In genomic region chr2:115724726-115725125, GRCm38 (mm10) we compare ENCODE assay signal across 24 mouse cellular contexts.
DNase-seq lines count a peak whose midpoint lies in the region; ATAC-seq lines count a peak whose summit lies in the region.
"Had no signal": no experiment of that assay in that cellular context is flagged by ENCODE, and none has a peak within 500 bp of the region (broad histone marks: within the 10 kb centered on the region; RNA-seq: fewer than 3 reads in every experiment).

No protein-coding gene starts in this region.

- no peak overlapping the region for H3K4me3 ChIP-seq in hindbrain, embryonic 15.5 days
- no peak overlapping the region for H3K4me3 ChIP-seq in hindbrain, embryonic 16.5 days (ENCODE audit: low read length)
- H3K4me3 ChIP-seq in neural tube, embryonic 13.5 days: no peak overlapping the region
- no peak overlapping the region for H3K4me3 ChIP-seq in neural tube, embryonic 15.5 days (replicated peaks)
- H3K4me3 ChIP-seq in forebrain, embryonic 12.5 days (replicated peaks): no peak overlapping the region
- H3K4me3 ChIP-seq in midbrain, embryonic 16.5 days (ENCODE audit: low read depth, low read length): no peak overlapping the region
- H3K4me3 ChIP-seq: hindbrain, embryonic 10.5 days; layer of hippocampus, adult 2 months; neural tube, embryonic 12.5 days had no signal

- H3K36me3 ChIP-seq in hindbrain, embryonic 15.5 days: no peaks in the 10 kb centered on the region
- H3K36me3 ChIP-seq in hindbrain, embryonic 16.5 days (ENCODE audit: control insufficient read depth, insufficient read depth, low read length): no peaks in the 10 kb centered on the region
- H3K36me3 ChIP-seq in neural tube, embryonic 13.5 days: no peaks in the 10 kb centered on the region
- H3K36me3 ChIP-seq in neural tube, embryonic 15.5 days: no peaks in the 10 kb centered on the region
- peaks cover 13% of the 10 kb centered on the region; the same call in 1 of the 2 replicates for H3K36me3 ChIP-seq in forebrain, embryonic 12.5 days (replicated peaks)
- peaks cover 4% of the 10 kb centered on the region for H3K36me3 ChIP-seq in midbrain, embryonic 16.5 days (ENCODE audit: control insufficient read depth, insufficient read depth, low read length)

- H3K27ac ChIP-seq in hindbrain, embryonic 15.5 days (replicated peaks): 0 out of 2 replicates have a peak overlapping the region, but pooled peaks have one; percentile 23
- H3K27ac ChIP-seq in hindbrain, embryonic 16.5 days (ENCODE audit: low read depth, low read length): no peak overlapping the region
- H3K27ac ChIP-seq in neural tube, embryonic 13.5 days (replicated peaks): 0 out of 2 replicates have a peak overlapping the region, but pooled peaks have one; percentile 20
- H3K27ac ChIP-seq in neural tube, embryonic 15.5 days (replicated peaks): no peak overlapping the region
- peak overlapping the region; percentile 83 for H3K27ac ChIP-seq in forebrain, embryonic 12.5 days
- peak overlapping the region; percentile 60; the same call in 1 of the 2 replicates for H3K27ac ChIP-seq in midbrain, embryonic 16.5 days (ENCODE audit: low read length)
- H3K27ac ChIP-seq: hindbrain, embryonic 10.5 days; neural tube, embryonic 12.5 days; stomach, postnatal 0 days had no signal

- no peak overlapping the region for H3K4me2 ChIP-seq in hindbrain, embryonic 15.5 days
- no peak overlapping the region for H3K4me2 ChIP-seq in hindbrain, embryonic 16.5 days (ENCODE audit: low read length)
- no peak overlapping the region for H3K4me2 ChIP-seq in neural tube, embryonic 13.5 days
- no peak overlapping the region for H3K4me2 ChIP-seq in neural tube, embryonic 15.5 days
- no peak overlapping the region for H3K4me2 ChIP-seq in forebrain, embryonic 12.5 days
- no peak overlapping the region for H3K4me2 ChIP-seq in midbrain, embryonic 16.5 days (ENCODE audit: low read length)
- H3K4me2 ChIP-seq: heart, embryonic 11.5 days; liver, embryonic 11.5 days; neural tube, embryonic 12.5 days had no signal

- DNase-seq in liver: no peak
- no peak for DNase-seq in frontal cortex, postnatal 14 days (ENCODE audit: low spot score in 2 of 2)
- DNase-seq: adrenal gland, postnatal 10 days; cerebellum, adult 2 months; gastrocnemius, postnatal 14 days; heart, adult 11 months; layer of hippocampus, postnatal 36 days; lung, adult 2 months; lung, postnatal 4 days; thymus, adult 2 months had no signal

- H3K27me3 ChIP-seq in hindbrain, embryonic 15.5 days: no peaks in the 10 kb centered on the region
- H3K27me3 ChIP-seq in hindbrain, embryonic 16.5 days (replicated peaks; ENCODE audit: control insufficient read depth, insufficient read depth, low read length): no peaks in the 10 kb centered on the region
- H3K27me3 ChIP-seq in neural tube, embryonic 13.5 days: no peaks in the 10 kb centered on the region
- no peaks in the 10 kb centered on the region for H3K27me3 ChIP-seq in neural tube, embryonic 15.5 days (replicated peaks)
- H3K27me3 ChIP-seq in forebrain, embryonic 12.5 days: no peaks in the 10 kb centered on the region
- no peaks in the 10 kb centered on the region for H3K27me3 ChIP-seq in midbrain, embryonic 16.5 days (ENCODE audit: control insufficient read depth, insufficient read depth, low read depth, low read length)
- H3K27me3 ChIP-seq: neural tube, embryonic 12.5 days had no signal

- no peak for ATAC-seq in hindbrain, embryonic 15.5 days (ENCODE audit: low FRiP score, low read depth)
- ATAC-seq in hindbrain, embryonic 16.5 days: no peak
- no peak for ATAC-seq in neural tube, embryonic 13.5 days (ENCODE audit: low read depth)
- ATAC-seq in neural tube, embryonic 15.5 days (ENCODE audit: low FRiP score): no peak
- no peak for ATAC-seq in forebrain, embryonic 12.5 days (ENCODE audit: low FRiP score)
- no peak for ATAC-seq in midbrain, embryonic 16.5 days
- ATAC-seq: activated CD4-positive, CD25-positive, alpha-beta regulatory T cell, adult 4 months; intestine, embryonic 16.5 days had no signal

- no peak overlapping the region for H3K9ac ChIP-seq in hindbrain, embryonic 15.5 days
- no peak overlapping the region for H3K9ac ChIP-seq in hindbrain, embryonic 16.5 days (ENCODE audit: low read depth, low read length)
- no peak overlapping the region for H3K9ac ChIP-seq in neural tube, embryonic 13.5 days
- H3K9ac ChIP-seq in neural tube, embryonic 15.5 days (replicated peaks): no peak overlapping the region
- no peak overlapping the region for H3K9ac ChIP-seq in forebrain, embryonic 12.5 days
- no peak overlapping the region for H3K9ac ChIP-seq in midbrain, embryonic 16.5 days (ENCODE audit: low read depth, low read length)
- H3K9ac ChIP-seq: neural tube, embryonic 12.5 days had no signal

- peaks cover 19% of the 10 kb centered on the region for H3K4me1 ChIP-seq in hindbrain, embryonic 15.5 days (replicated peaks)
- no peaks in the 10 kb centered on the region for H3K4me1 ChIP-seq in hindbrain, embryonic 16.5 days (ENCODE audit: control insufficient read depth, insufficient read depth, low read depth, low read length)
- H3K4me1 ChIP-seq in neural tube, embryonic 13.5 days (replicated peaks): peaks cover 42% of the 10 kb centered on the region
- H3K4me1 ChIP-seq in neural tube, embryonic 15.5 days: peaks cover 8% of the 10 kb centered on the region
- peaks cover 41% of the 10 kb centered on the region for H3K4me1 ChIP-seq in forebrain, embryonic 12.5 days
- H3K4me1 ChIP-seq in midbrain, embryonic 16.5 days (ENCODE audit: control insufficient read depth, insufficient read depth, low read length): peaks cover 10% of the 10 kb centered on the region

- 77% methylated on average over 6 of the region's 6 CpGs for WGBS in hindbrain, embryonic 15.5 days
- WGBS in hindbrain, embryonic 16.5 days: 79% methylated on average over 6 of the region's 6 CpGs
- 83% methylated on average over 6 of the region's 6 CpGs for WGBS in neural tube, embryonic 13.5 days
- WGBS in neural tube, embryonic 15.5 days: 74% methylated on average over 6 of the region's 6 CpGs
- 59% methylated on average over 6 of the region's 6 CpGs for WGBS in forebrain, embryonic 12.5 days
- 71% methylated on average over 6 of the region's 6 CpGs for WGBS in midbrain, embryonic 16.5 days

- H3K9me3 ChIP-seq in hindbrain, embryonic 15.5 days: no peaks in the 10 kb centered on the region
- H3K9me3 ChIP-seq in hindbrain, embryonic 16.5 days (ENCODE audit: control insufficient read depth, low read length): no peaks in the 10 kb centered on the region
- H3K9me3 ChIP-seq in neural tube, embryonic 13.5 days: peaks cover 8% of the 10 kb centered on the region
- no peaks in the 10 kb centered on the region for H3K9me3 ChIP-seq in neural tube, embryonic 15.5 days (replicated peaks)
- peaks cover 6% of the 10 kb centered on the region for H3K9me3 ChIP-seq in forebrain, embryonic 12.5 days
- peaks cover 8% of the 10 kb centered on the region; the same call in 1 of the 2 replicates for H3K9me3 ChIP-seq in midbrain, embryonic 16.5 days (replicated peaks; ENCODE audit: control insufficient read depth, low read length, poor library complexity, severe bottlenecking)

Comparison
In these comparisons a context has a peak if more than half of its experiments do, and no peak if none do; other contexts are left out.
1. H3K27ac ChIP-seq: peak in hindbrain, embryonic 15.5 days (single experiment), neural tube, embryonic 13.5 days (single experiment), forebrain, embryonic 12.5 days (single experiment) and midbrain, embryonic 16.5 days (single experiment); none in hindbrain, embryonic 16.5 days (single experiment) and neural tube, embryonic 15.5 days (single experiment).